Mouse (Mus musculus): ENCODE measurements at regions not wholly inside any gene's neighbourhood (a gene's known extent, or its start where the extent isn't known, plus 50 kb on each side); places are given as distances from the start of the nearest gene placed in this dataset.

DNA sequence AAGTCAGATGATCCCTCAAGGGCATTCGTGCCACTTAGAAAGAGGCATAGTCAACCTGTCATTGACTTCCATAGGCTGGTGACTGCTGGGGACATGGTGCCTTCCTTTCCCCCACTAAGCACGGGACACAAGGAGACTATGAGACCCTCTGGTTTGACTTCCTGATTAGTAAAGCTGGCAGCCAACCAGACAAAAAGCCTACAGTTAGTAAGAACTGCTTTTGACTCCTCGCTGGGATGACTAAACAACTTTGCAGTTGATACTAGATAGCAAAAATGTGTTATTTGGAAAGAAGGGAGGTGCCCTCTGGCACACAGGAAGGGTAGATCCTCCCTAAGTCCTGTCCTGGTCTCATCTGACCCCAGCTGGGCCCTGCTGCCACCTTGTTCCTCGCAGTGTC is 95.0 kb upstream of the Runx1 start:
- TF ChIP-seq EP300 (IDR thresholded peaks at IDR 0.05; ENCODE audit: insufficient read depth, low read depth, low read length) (no peak), CTCF (IDR thresholded peaks at IDR 0.05; ENCODE audit: low read depth, low read length) (no peak), POLR2A (IDR thresholded peaks at IDR 0.05; ENCODE audit: insufficient read depth, low read length) (no peak)
